Mouse (Mus musculus) embryonic facial prominence, embryonic 14.5 days (tissue): ENCODE data around the gene Gm2974. TPM values are rescaled to one million over a fixed set of nuclear protein-coding genes. Genes with fewer than 3 reads are reported as not detected.
A peak's percentile ranks its signal among the peaks of the same experiment; 100 is the strongest.
"Not testable (repeated sequence)": the region's sequence is repeated elsewhere in the genome, so short reads cannot be mapped to it uniquely, and the experiment has no call there.

Source experiments
- ATAC-seq: fragments of 200-750 bp; cut with Nextera tagmentation; 2 replicates; pipeline ENCODE4 v1.8.0; 2017; ENCODE audit warnings: low read depth, moderate number of reproducible peaks, moderate TSS enrichment
- DNase-seq: peaks from one replicate; pipeline ENCODE4 v3.0.0-alpha.2; 2015; ENCODE audit warnings: low spot score
- H3K27ac ChIP-seq: fragments of 300-500 bp; sonication (generic); replicated peaks from 2 replicates; pipeline ENCODE4 v1.5.1; 2014; ENCODE audit warnings: low read depth, mild to moderate bottlenecking, low read length, moderate library complexity
- H3K27me3 ChIP-seq: fragments of 300-500 bp; sonication (generic); replicated peaks from 2 replicates; pipeline ENCODE4 v1.6.1; 2014; ENCODE audit warnings: low read length; ENCODE audit not compliant: control insufficient read depth, insufficient read depth
- H3K36me3 ChIP-seq: fragments of 300-500 bp; sonication (generic); 2 replicates; pipeline ENCODE4 v1.6.1; 2014; ENCODE audit warnings: low read length, mixed read lengths; ENCODE audit not compliant: control insufficient read depth, insufficient read depth
- H3K4me1 ChIP-seq: fragments of 300-500 bp; sonication (generic); 2 replicates; pipeline ENCODE4 v1.6.1; 2014; ENCODE audit warnings: antibody characterized with exemption, low read length; ENCODE audit not compliant: control insufficient read depth, insufficient read depth
- H3K4me2 ChIP-seq: fragments of 300-500 bp; sonication (generic); 2 replicates; pipeline ENCODE4 v1.6.1; 2014; ENCODE audit warnings: low read depth, mild to moderate bottlenecking, low read length, moderate library complexity, mixed read lengths
- H3K4me3 ChIP-seq: fragments of 300-500 bp; sonication (generic); 2 replicates; pipeline ENCODE4 v1.5.1; 2014; ENCODE audit warnings: low read depth, mild to moderate bottlenecking, low read length
- H3K9ac ChIP-seq: fragments of 300-500 bp; sonication (generic); 2 replicates; pipeline ENCODE4 v1.6.1; 2014; ENCODE audit warnings: low read depth, mild to moderate bottlenecking, low read length, moderate library complexity, mixed read lengths
- H3K9me3 ChIP-seq: fragments of 300-500 bp; sonication (generic); 2 replicates; pipeline ENCODE4 v1.6.1; 2016; ENCODE audit warnings: low read length; ENCODE audit not compliant: control insufficient read depth
- whole genome bisulfite sequencing: fragments of 180-500 bp; shearing (Covaris S2); extraction: QIAGEN DNeasy Blood & Tissue Kit; methylation state at CpG from one replicate; pipeline ENCODE4 v1.1.7; 2014; 5-methylcytosine and 5-hydroxymethylcytosine counted together
- polyA plus RNA-seq: library from polyadenylated mRNA; unstranded; fragments of >200 nt; fragmentation: Nextera tagmentation; extraction: Ambion mirVana; gene quantifications from 2 replicates; pipeline ENCODE4 v1.2.1, GENCODE M21; 2014

Gene Gm2974
- polyA plus RNA-seq, result 0.19 and 0.21 TPM in 2 replicates

GRCm38 (mm10) chr14:4182491-4183210, at the start of gene Gm2974:
Gene Gm2974 (plus strand): TSS chr14:4182576.
- WGBS, result 14% methylated on average over 23 of the region's 59 CpGs
- H3K9ac ChIP-seq, result peak within 1 kb of the TSS; percentile 34; the same call in 1 of the 2 replicates
- H3K4me1 ChIP-seq, result not testable (repeated sequence)

GRCm38 (mm10) chr14:4141646-4142045, 40.7 kb upstream of the Gm2974 start:
- H3K4me1 ChIP-seq, H3K9me3 ChIP-seq, ATAC-seq, H3K4me3 ChIP-seq, H3K9ac ChIP-seq, H3K36me3 ChIP-seq, DNase-seq, H3K27me3 ChIP-seq, H3K27ac ChIP-seq, H3K4me2 ChIP-seq: not testable (repeated sequence)
- 84% methylated on average over 4 of the region's 4 CpGs for WGBS

More at GRCm38 (mm10) chr14:4182491-4183210, at the start of gene Gm2974:
- not testable (repeated sequence) for H3K27me3 ChIP-seq, H3K27ac ChIP-seq, H3K36me3 ChIP-seq, H3K9me3 ChIP-seq, ATAC-seq
- peak within 1 kb of the TSS; percentile 27 for H3K4me3 ChIP-seq
- DNase-seq, result peak; percentile 0
- peak within 1 kb of the TSS; percentile 54 for H3K4me2 ChIP-seq

- not testable (repeated sequence) for H3K36me3 ChIP-seq, H3K27me3 ChIP-seq, ATAC-seq, H3K4me3 ChIP-seq, H3K4me2 ChIP-seq, H3K9ac ChIP-seq, DNase-seq, H3K9me3 ChIP-seq, H3K27ac ChIP-seq, H3K4me1 ChIP-seq
- no CpG with 5 or more reads among the region's 2 CpGs for WGBS
These were observed 17.6 kb upstream of the Gm2974 start, which contains the start of gene Gm3127 for GRCm38 (mm10) chr14:4164730-4165129. Gene Gm3127 (plus strand): TSS chr14:4165030.

- ATAC-seq, DNase-seq, H3K27me3 ChIP-seq, H3K36me3 ChIP-seq, H3K27ac ChIP-seq, H3K4me1 ChIP-seq, H3K9me3 ChIP-seq: not testable (repeated sequence)
- peak overlapping the region; percentile 54 for H3K4me2 ChIP-seq
- H3K9ac ChIP-seq, result 0 out of 2 replicates have a peak overlapping the region, but pooled peaks have one; percentile 34
- peak overlapping the region; percentile 27 for H3K4me3 ChIP-seq
- 20% methylated on average over 7 of the region's 14 CpGs for WGBS
These were observed 346 bp upstream of the Gm2974 start for GRCm38 (mm10) chr14:4182030-4182429.

GRCm38 (mm10) chr14:4183375-4183774, 999 bp downstream of the Gm2974 start:
- not testable (repeated sequence) for DNase-seq, H3K9me3 ChIP-seq, H3K4me1 ChIP-seq, H3K4me3 ChIP-seq, ATAC-seq, H3K27ac ChIP-seq, H3K36me3 ChIP-seq, H3K27me3 ChIP-seq, H3K4me2 ChIP-seq, H3K9ac ChIP-seq
- 34% methylated on average over 4 of the region's 10 CpGs for WGBS

GRCm38 (mm10) chr14:4249331-4249730, 67.0 kb downstream of the Gm2974 start, which contains the start of gene Gm3138:
Gene Gm3138 (plus strand): TSS chr14:4249631.
- not testable (repeated sequence) for DNase-seq, H3K27ac ChIP-seq, H3K9ac ChIP-seq, H3K36me3 ChIP-seq, H3K4me1 ChIP-seq, ATAC-seq, H3K4me3 ChIP-seq, H3K27me3 ChIP-seq, H3K9me3 ChIP-seq, H3K4me2 ChIP-seq
- no CpG with 5 or more reads among the region's 2 CpGs for WGBS

Other genes with a start within 250 kb of the Gm2974 start
- gene Gm3095, start 219.0 kb upstream of the Gm2974 start, polyA plus RNA-seq, result not detected in 2 replicates
- not detected in 2 replicates for gene Gm3099, start 184.2 kb upstream of the Gm2974 start, polyA plus RNA-seq
- gene Gm5796, start 158.6 kb upstream of the Gm2974 start, polyA plus RNA-seq, result 0.18 and 0.29 TPM in 2 replicates
- not detected in 2 replicates for gene Gm3115, start 98.5 kb upstream of the Gm2974 start, polyA plus RNA-seq
- 0.45 and 0.90 TPM in 2 replicates for gene Gm8108, start 72.0 kb upstream of the Gm2974 start, polyA plus RNA-seq
- gene Gm3127, start 17.5 kb upstream of the Gm2974 start, polyA plus RNA-seq, result not detected in 2 replicates
- not detected in 2 replicates for gene Gm3138, start 67.1 kb downstream of the Gm2974 start, polyA plus RNA-seq
- not detected in 2 replicates for gene Gm3149, start 134.7 kb downstream of the Gm2974 start, polyA plus RNA-seq
- gene 2610042L04Rik, start 152.2 kb downstream of the Gm2974 start, polyA plus RNA-seq, result 0.11 TPM in 1 of 2 replicates, not detected in the other
- gene Gm3159, start 214.9 kb downstream of the Gm2974 start, polyA plus RNA-seq, result not detected in 2 replicates
- gene Gm3164, start 232.9 kb downstream of the Gm2974 start, polyA plus RNA-seq, result 0.22 and 0.50 TPM in 2 replicates
- not detected in 2 replicates for gene Gm3173, start 248.4 kb downstream of the Gm2974 start, polyA plus RNA-seq